Mouse (Mus musculus): ENCODE results near the gene Myo6. TPM values are rescaled to one million over a fixed set of nuclear protein-coding genes. Genes with fewer than 3 reads are reported as not detected.

The Myo6 gene
- polyA plus RNA-seq, 1 experiment from 2014 or later = 16.2 TPM

- no peak overlapping the region for H3K9ac ChIP-seq (ENCODE audit: low read depth, low read length)
- no peak overlapping the region for H3K27ac ChIP-seq (ENCODE audit: low read depth, low read length)
- no peak for ATAC-seq (ENCODE audit: low FRiP score)
- H3K4me2 ChIP-seq (replicated peaks; ENCODE audit: low read depth, low read length) = no peak overlapping the region
- no peak for DNase-seq (ENCODE audit: low spot score)
- H3K27me3 ChIP-seq (ENCODE audit: control insufficient read depth, insufficient read depth, low read length) = no peaks in the 10 kb centered on the region
- H3K4me3 ChIP-seq (ENCODE audit: low read depth, low read length) = no peak overlapping the region
- no peaks in the 10 kb centered on the region for H3K4me1 ChIP-seq (replicated peaks; ENCODE audit: control insufficient read depth, insufficient read depth, low read length)
- H3K9me3 ChIP-seq (ENCODE audit: control insufficient read depth, low read length) = no peaks in the 10 kb centered on the region
- WGBS = 73% methylated on average over 6 of the region's 6 CpGs
- H3K36me3 ChIP-seq (ENCODE audit: control insufficient read depth, insufficient read depth, low read length) = no peaks in the 10 kb centered on the region
Observed at GRCm38 (mm10) chr9:80191240-80191639, 26.4 kb downstream of the Myo6 start.

GRCm38 (mm10) chr9:80192324-80192723, 27.5 kb downstream of the Myo6 start:
- Histone ChIP-seq H3K4me1 (replicated peaks; ENCODE audit: control insufficient read depth, insufficient read depth, low read length) (no peaks in the 10 kb centered on the region), H3K36me3 (ENCODE audit: control insufficient read depth, insufficient read depth, low read length) (no peaks in the 10 kb centered on the region), H3K27me3 (ENCODE audit: control insufficient read depth, insufficient read depth, low read length) (no peaks in the 10 kb centered on the region), H3K27ac (ENCODE audit: low read depth, low read length) (no peak overlapping the region), H3K4me2 (replicated peaks; ENCODE audit: low read depth, low read length) (no peak overlapping the region), H3K9me3 (ENCODE audit: control insufficient read depth, low read length) (no peaks in the 10 kb centered on the region), H3K9ac (ENCODE audit: low read depth, low read length) (no peak overlapping the region), H3K4me3 (ENCODE audit: low read depth, low read length) (no peak overlapping the region)
- 82% methylated on average over 10 of the region's 10 CpGs for WGBS
- DNase-seq (ENCODE audit: low spot score) (no peak), ATAC-seq (ENCODE audit: low FRiP score) (no peak)

- 75% methylated on average over 6 of the region's 6 CpGs for WGBS
- Histone ChIP-seq H3K27ac (ENCODE audit: low read depth, low read length) (no peak overlapping the region), H3K4me1 (replicated peaks; ENCODE audit: control insufficient read depth, insufficient read depth, low read length) (no peaks in the 10 kb centered on the region), H3K4me2 (replicated peaks; ENCODE audit: low read depth, low read length) (no peak overlapping the region), H3K9me3 (ENCODE audit: control insufficient read depth, low read length) (no peaks in the 10 kb centered on the region), H3K36me3 (ENCODE audit: control insufficient read depth, insufficient read depth, low read length) (no peaks in the 10 kb centered on the region), H3K9ac (ENCODE audit: low read depth, low read length) (no peak overlapping the region), H3K4me3 (ENCODE audit: low read depth, low read length) (no peak overlapping the region), H3K27me3 (ENCODE audit: control insufficient read depth, insufficient read depth, low read length) (no peaks in the 10 kb centered on the region)
- DNase-seq (ENCODE audit: low spot score) (no peak), ATAC-seq (ENCODE audit: low FRiP score) (no peak)
Observed at GRCm38 (mm10) chr9:80194446-80194845, 29.6 kb downstream of the Myo6 start.

- Histone ChIP-seq H3K9me3 (ENCODE audit: control insufficient read depth, low read length) (no peaks in the 10 kb centered on the region), H3K4me3 (ENCODE audit: low read depth, low read length) (no peak overlapping the region), H3K27me3 (ENCODE audit: control insufficient read depth, insufficient read depth, low read length) (no peaks in the 10 kb centered on the region), H3K36me3 (ENCODE audit: control insufficient read depth, insufficient read depth, low read length) (no peaks in the 10 kb centered on the region), H3K27ac (ENCODE audit: low read depth, low read length) (no peak overlapping the region), H3K4me2 (replicated peaks; ENCODE audit: low read depth, low read length) (no peak overlapping the region), H3K4me1 (replicated peaks; ENCODE audit: control insufficient read depth, insufficient read depth, low read length) (no peaks in the 10 kb centered on the region), H3K9ac (ENCODE audit: low read depth, low read length) (no peak overlapping the region)
- WGBS = 66% methylated on average over 3 of the region's 3 CpGs
- DNase-seq (ENCODE audit: low spot score) (no peak), ATAC-seq (ENCODE audit: low FRiP score) (no peak)
Observed at GRCm38 (mm10) chr9:80196161-80196560, 31.3 kb downstream of the Myo6 start.

DNA sequence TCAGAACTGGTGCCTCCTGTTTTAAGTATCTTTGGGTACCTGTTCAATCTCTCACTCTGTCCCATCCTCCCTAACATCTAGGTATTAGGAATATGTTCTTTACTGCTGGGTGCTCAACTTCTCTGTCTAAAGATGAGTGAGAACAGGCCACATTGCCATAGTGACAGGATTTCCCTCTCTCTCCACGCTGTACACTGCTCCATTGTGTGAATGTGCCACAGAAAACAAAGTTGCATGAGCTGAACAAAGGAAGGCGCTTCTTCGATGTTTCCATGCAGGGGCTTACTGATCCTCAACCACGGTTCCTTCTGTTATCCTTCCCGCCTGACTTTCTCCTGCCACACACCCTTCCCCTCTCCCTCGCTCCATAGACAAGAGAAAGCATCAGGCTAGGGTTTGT, 32.4 kb downstream of the Myo6 start:
- Histone ChIP-seq H3K9ac (ENCODE audit: low read depth, low read length) (no peak overlapping the region), H3K4me1 (replicated peaks; ENCODE audit: control insufficient read depth, insufficient read depth, low read length) (no peaks in the 10 kb centered on the region), H3K4me2 (replicated peaks; ENCODE audit: low read depth, low read length) (no peak overlapping the region), H3K36me3 (ENCODE audit: control insufficient read depth, insufficient read depth, low read length) (no peaks in the 10 kb centered on the region), H3K27me3 (ENCODE audit: control insufficient read depth, insufficient read depth, low read length) (no peaks in the 10 kb centered on the region), H3K27ac (ENCODE audit: low read depth, low read length) (no peak overlapping the region), H3K4me3 (ENCODE audit: low read depth, low read length) (no peak overlapping the region), H3K9me3 (ENCODE audit: control insufficient read depth, low read length) (no peaks in the 10 kb centered on the region)
- peak; percentile 65; the same call in 1 of the 2 replicates for ATAC-seq (ENCODE audit: low FRiP score)
- WGBS = 40% methylated on average over 6 of the region's 6 CpGs
- peak; percentile 29 for DNase-seq (ENCODE audit: low spot score)

- DNase-seq (ENCODE audit: low spot score) (no peak), ATAC-seq (ENCODE audit: low FRiP score) (no peak)
- Histone ChIP-seq H3K9me3 (ENCODE audit: control insufficient read depth, low read length) (no peaks in the 10 kb centered on the region), H3K27ac (ENCODE audit: low read depth, low read length) (no peak overlapping the region), H3K9ac (ENCODE audit: low read depth, low read length) (no peak overlapping the region), H3K4me3 (ENCODE audit: low read depth, low read length) (no peak overlapping the region), H3K4me2 (replicated peaks; ENCODE audit: low read depth, low read length) (no peak overlapping the region), H3K36me3 (ENCODE audit: control insufficient read depth, insufficient read depth, low read length) (no peaks in the 10 kb centered on the region), H3K4me1 (replicated peaks; ENCODE audit: control insufficient read depth, insufficient read depth, low read length) (no peaks in the 10 kb centered on the region), H3K27me3 (ENCODE audit: control insufficient read depth, insufficient read depth, low read length) (no peaks in the 10 kb centered on the region)
- 86% methylated on average over 6 of the region's 6 CpGs for WGBS
Observed at GRCm38 (mm10) chr9:80200855-80201254, 36.0 kb downstream of the Myo6 start.

DNA sequence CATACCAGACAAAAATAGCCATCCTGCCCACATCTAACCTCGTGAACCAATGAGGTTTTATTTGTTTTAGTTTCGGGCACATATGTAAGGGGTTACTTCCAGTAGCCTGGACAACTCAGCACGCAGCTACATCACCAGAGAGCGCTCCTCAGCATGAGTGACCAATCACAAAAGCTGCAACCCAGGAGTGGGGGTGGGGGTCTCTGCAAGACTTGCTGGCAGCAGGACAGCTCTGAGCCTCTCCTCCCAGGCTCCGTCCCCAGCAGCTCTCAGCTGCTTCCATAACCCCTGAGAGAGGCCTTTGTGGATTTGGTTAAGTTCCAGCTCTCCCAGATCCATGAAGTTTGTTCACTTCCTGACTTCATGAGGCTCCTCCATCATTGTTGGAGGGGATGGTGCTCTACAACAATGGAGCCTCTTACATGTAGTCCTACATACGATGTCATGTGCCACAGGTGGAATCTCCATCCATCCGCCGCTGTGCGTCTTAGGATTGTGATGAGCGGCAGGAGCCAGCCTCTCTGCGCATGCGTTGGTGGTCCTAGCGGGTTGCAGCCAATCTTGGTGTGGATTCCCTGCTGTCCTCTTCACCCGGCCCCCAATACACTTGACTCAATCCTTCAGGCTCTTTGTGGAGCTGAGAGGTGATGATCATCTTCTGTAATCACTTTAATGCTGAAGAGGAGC, 37.7 kb downstream of the Myo6 start:
- H3K9me3 ChIP-seq (ENCODE audit: control insufficient read depth, low read length) = no peaks in the 10 kb centered on the region
- no peak overlapping the region for H3K4me3 ChIP-seq (ENCODE audit: low read depth, low read length)
- H3K4me2 ChIP-seq (replicated peaks; ENCODE audit: low read depth, low read length) = no peak overlapping the region
- H3K36me3 ChIP-seq (ENCODE audit: control insufficient read depth, insufficient read depth, low read length) = no peaks in the 10 kb centered on the region
- DNase-seq (ENCODE audit: low spot score) = no peak
- no peak overlapping the region for H3K9ac ChIP-seq (ENCODE audit: low read depth, low read length)
- H3K4me1 ChIP-seq (replicated peaks; ENCODE audit: control insufficient read depth, insufficient read depth, low read length) = no peaks in the 10 kb centered on the region
- ATAC-seq (ENCODE audit: low FRiP score) = no peak
- 84% methylated on average over 14 of the region's 14 CpGs for WGBS
- no peaks in the 10 kb centered on the region for H3K27me3 ChIP-seq (ENCODE audit: control insufficient read depth, insufficient read depth, low read length)
- no peak overlapping the region for H3K27ac ChIP-seq (ENCODE audit: low read depth, low read length)

DNA sequence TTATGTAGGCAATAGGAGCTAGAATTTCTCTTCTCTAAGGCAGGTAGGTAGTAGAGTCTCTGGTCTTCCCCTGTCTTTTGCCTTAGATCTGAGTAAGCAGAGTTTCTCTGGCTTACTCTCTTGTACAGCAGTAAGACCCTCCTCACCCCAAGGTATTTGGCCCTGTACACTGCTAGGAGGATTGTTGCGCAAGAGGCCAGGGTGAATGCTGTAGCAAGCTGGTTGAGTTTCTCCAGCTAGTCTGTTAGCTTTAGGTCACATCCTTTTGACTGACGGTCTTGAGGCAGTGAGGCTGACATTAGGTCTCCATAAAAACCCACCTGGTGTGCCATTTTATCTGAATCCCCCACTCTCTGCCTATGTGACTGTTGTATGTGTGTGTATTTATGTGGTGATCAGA, 43.9 kb downstream of the Myo6 start:
- Histone ChIP-seq H3K4me2 (replicated peaks; ENCODE audit: low read depth, low read length) (no peak overlapping the region), H3K9ac (ENCODE audit: low read depth, low read length) (no peak overlapping the region), H3K36me3 (ENCODE audit: control insufficient read depth, insufficient read depth, low read length) (no peaks in the 10 kb centered on the region), H3K4me1 (replicated peaks; ENCODE audit: control insufficient read depth, insufficient read depth, low read length) (no peaks in the 10 kb centered on the region), H3K4me3 (ENCODE audit: low read depth, low read length) (no peak overlapping the region), H3K27ac (ENCODE audit: low read depth, low read length) (no peak overlapping the region), H3K27me3 (ENCODE audit: control insufficient read depth, insufficient read depth, low read length) (no peaks in the 10 kb centered on the region), H3K9me3 (ENCODE audit: control insufficient read depth, low read length) (no peaks in the 10 kb centered on the region)
- 86% methylated on average over 2 of the region's 2 CpGs for WGBS
- ATAC-seq (ENCODE audit: low FRiP score) (no peak), DNase-seq (ENCODE audit: low spot score) (no peak)

- Histone ChIP-seq H3K9ac (ENCODE audit: low read depth, low read length) (no peak overlapping the region), H3K4me2 (replicated peaks; ENCODE audit: low read depth, low read length) (no peak overlapping the region), H3K27ac (ENCODE audit: low read depth, low read length) (no peak overlapping the region), H3K9me3 (ENCODE audit: control insufficient read depth, low read length) (no peaks in the 10 kb centered on the region), H3K27me3 (ENCODE audit: control insufficient read depth, insufficient read depth, low read length) (no peaks in the 10 kb centered on the region), H3K4me3 (ENCODE audit: low read depth, low read length) (no peak overlapping the region), H3K4me1 (replicated peaks; ENCODE audit: control insufficient read depth, insufficient read depth, low read length) (no peaks in the 10 kb centered on the region), H3K36me3 (ENCODE audit: control insufficient read depth, insufficient read depth, low read length) (no peaks in the 10 kb centered on the region)
- DNase-seq (ENCODE audit: low spot score) (no peak), ATAC-seq (ENCODE audit: low FRiP score) (peak; percentile 27; the same call in 1 of the 2 replicates)
- 60% methylated on average over 10 of the region's 10 CpGs for WGBS
Observed at GRCm38 (mm10) chr9:80209459-80209858, 44.6 kb downstream of the Myo6 start.
